Mouse (Mus musculus) limb, embryonic 14.5 days (tissue): ENCODE measurements at regions not wholly inside any gene's neighbourhood (a gene's known extent, or its start where the extent isn't known, plus 50 kb on each side); places are given as distances from the start of the nearest gene placed in this dataset.

Source experiments
- ATAC-seq: fragments of 200-750 bp; cut with Nextera tagmentation; 2 replicates; pipeline ENCODE4 v1.8.0; 2017; ENCODE audit warnings: low read depth, moderate number of reproducible peaks, moderate TSS enrichment; ENCODE audit not compliant: low FRiP score
- DNase-seq: peaks from one replicate; pipeline ENCODE4 v3.0.0-alpha.2; 2015; ENCODE audit warnings: low spot score
- H3K27ac ChIP-seq: fragments of 300-500 bp; sonication (generic); replicated peaks from 2 replicates; pipeline ENCODE4 v1.5.1; 2014; ENCODE audit warnings: low read depth, mild to moderate bottlenecking, low read length, moderate library complexity, mixed read lengths
- H3K27me3 ChIP-seq: fragments of 300-500 bp; sonication (generic); 2 replicates; pipeline ENCODE4 v1.6.1; 2014; ENCODE audit warnings: low read length, mixed read lengths; ENCODE audit not compliant: control insufficient read depth, insufficient read depth
- H3K36me3 ChIP-seq: fragments of 300-500 bp; sonication (generic); 2 replicates; pipeline ENCODE4 v1.6.1; 2014; ENCODE audit warnings: mild to moderate bottlenecking, low read length, moderate library complexity, mixed read lengths; ENCODE audit not compliant: control insufficient read depth, insufficient read depth
- H3K4me1 ChIP-seq: fragments of 300-500 bp; sonication (generic); 2 replicates; pipeline ENCODE4 v1.6.1; 2014; ENCODE audit warnings: antibody characterized with exemption, low read length, mixed read lengths; ENCODE audit not compliant: control insufficient read depth, insufficient read depth
- H3K4me2 ChIP-seq: fragments of 300-500 bp; sonication (generic); replicated peaks from 2 replicates; pipeline ENCODE4 v1.6.1; 2014; ENCODE audit warnings: low read depth, mild to moderate bottlenecking, low read length, moderate library complexity; ENCODE audit not compliant: severe bottlenecking
- H3K4me3 ChIP-seq: fragments of 300-500 bp; sonication (generic); replicated peaks from 2 replicates; pipeline ENCODE4 v1.5.1; 2014; ENCODE audit warnings: low read length
- H3K9ac ChIP-seq: fragments of 300-500 bp; sonication (generic); 2 replicates; pipeline ENCODE4 v1.6.1; 2014; ENCODE audit warnings: mild to moderate bottlenecking, low read depth, low read length, moderate library complexity; ENCODE audit not compliant: severe bottlenecking
- H3K9me3 ChIP-seq: fragments of 300-500 bp; sonication (generic); 2 replicates; pipeline ENCODE4 v1.6.1; 2016; ENCODE audit warnings: low read length; ENCODE audit not compliant: control insufficient read depth
- POLR2A ChIP-seq: fragments of 200-500 bp; IDR thresholded peaks from 2 replicates; pipeline ENCODE4 v1.8.0; 2012; ENCODE audit warnings: inconsistent platforms, mild to moderate bottlenecking, moderate library complexity, borderline replicate concordance; ENCODE audit not compliant: insufficient read depth, insufficient read length; ENCODE audit errors: extremely low read depth
- WGBS: fragments of 180-500 bp; shearing (Covaris S2); extraction: QIAGEN DNeasy Blood & Tissue Kit; methylation state at CpG from one replicate; pipeline ENCODE4 v1.1.7; 2014; 5-methylcytosine and 5-hydroxymethylcytosine counted together

- Histone ChIP-seq H3K27ac (no peak overlapping the region), H3K4me3 (no peak overlapping the region), H3K9ac (no peak overlapping the region), H3K9me3 (no peaks in the 10 kb centered on the region), H3K4me2 (no peak overlapping the region), H3K27me3 (no peaks in the 10 kb centered on the region), H3K4me1 (no peaks in the 10 kb centered on the region), H3K36me3 (no peaks in the 10 kb centered on the region)
- TF ChIP-seq POLR2A = no peak
- ATAC-seq = no peak
- 80% methylated on average over 1 of the region's 1 CpGs for WGBS
- DNase-seq = no peak
These were observed 254.8 kb downstream of the Tbl1xr1 start for GRCm38 (mm10) chr3:22331240-22331639.
